Mouse (Mus musculus): ENCODE measurements around the gene Vps45.
A peak's percentile ranks its signal among the peaks of the same experiment; 100 is the strongest.
"Not testable (repeated sequence)": the region's sequence is repeated elsewhere in the genome, so short reads cannot be mapped to it uniquely, and the experiment has no call there.

The Vps45 gene

DNA sequence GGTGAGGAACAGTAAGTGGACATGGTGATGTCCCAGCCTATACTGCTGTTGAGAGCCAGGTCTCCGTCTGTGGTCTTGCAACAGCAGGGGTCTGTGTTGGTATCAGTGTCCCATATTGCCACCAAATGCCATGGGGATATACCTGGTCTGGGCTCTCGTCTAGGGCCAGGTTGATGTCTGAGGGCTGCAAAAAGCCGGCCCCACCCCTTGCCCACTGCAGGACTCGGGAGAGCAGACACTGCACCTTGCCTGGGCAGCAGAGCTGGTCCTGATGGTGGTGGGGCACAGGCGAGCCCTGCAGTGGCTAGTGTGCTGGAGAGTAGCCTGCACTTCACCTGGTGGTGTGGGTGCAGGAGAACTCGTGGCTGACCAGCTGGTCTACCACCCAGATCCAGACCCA, 19.8 kb upstream of the Vps45 start:
- DNase-seq = no peak

DNA sequence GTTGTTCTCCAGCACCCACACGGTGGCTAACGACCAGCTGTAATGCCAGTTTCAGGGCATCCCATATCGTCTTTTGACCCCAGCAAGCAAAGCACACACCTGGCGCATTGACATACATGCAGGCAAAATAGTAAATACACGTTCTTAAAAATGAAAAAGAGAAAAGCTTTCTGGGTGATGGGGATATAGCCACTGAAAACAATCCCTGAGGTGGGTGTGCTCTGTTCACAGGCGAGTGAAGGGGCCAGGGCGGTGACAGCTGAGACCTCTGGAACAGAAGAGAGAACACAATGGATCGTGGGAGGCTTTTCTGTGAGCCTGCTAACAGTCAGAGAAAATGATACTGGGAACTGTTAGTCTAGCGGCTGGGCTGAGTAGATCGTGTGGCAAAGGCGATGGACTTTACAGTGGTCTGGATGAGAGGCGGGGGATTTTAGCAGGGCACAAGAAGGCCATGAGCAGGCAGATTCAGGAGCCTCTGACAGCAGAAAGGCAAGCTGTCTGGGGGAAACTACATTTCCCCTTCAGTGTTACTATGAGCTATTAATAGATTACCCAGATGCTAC, 14.7 kb upstream of the Vps45 start:
- no peak for DNase-seq

DNA sequence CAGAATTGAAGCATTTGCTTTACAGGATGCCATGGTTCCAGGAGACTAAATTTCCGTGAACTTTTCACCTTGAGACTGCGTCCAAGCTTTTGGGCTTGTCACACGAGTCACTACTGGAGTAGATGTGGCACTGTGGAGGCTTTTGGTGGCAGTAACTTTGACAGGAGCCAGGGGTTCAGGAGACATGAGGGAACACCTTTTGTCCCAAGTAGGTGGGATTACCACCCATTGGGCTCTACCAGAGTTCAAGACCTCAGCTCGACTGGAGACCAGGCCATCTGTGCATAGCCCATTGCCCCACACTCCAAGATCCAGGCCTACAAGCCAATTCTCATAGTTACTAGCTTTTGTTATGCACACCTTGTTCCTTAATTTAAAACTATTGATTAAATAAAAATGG, 12.0 kb upstream of the Vps45 start:
- no peak for DNase-seq

DNA sequence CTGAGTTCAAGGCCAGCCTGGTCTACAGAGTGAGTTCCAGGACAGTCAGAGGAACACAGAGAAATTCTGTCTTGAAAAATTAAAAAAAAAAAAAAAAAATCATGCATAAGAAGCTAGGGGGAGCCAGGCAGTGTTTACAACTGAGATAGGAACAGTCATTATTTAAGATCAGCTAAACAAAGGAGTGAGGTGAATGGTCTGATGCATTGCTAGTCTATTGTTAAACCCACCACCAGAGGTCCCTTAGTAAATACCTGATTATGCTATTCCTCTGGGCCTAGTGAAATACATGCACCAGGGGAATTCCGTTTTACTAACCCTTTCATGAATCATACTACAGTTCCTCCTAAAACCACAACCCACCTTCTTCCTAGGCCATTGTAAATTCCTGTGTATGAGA, 11.3 kb upstream of the Vps45 start:
- DNase-seq = no peak

DNA sequence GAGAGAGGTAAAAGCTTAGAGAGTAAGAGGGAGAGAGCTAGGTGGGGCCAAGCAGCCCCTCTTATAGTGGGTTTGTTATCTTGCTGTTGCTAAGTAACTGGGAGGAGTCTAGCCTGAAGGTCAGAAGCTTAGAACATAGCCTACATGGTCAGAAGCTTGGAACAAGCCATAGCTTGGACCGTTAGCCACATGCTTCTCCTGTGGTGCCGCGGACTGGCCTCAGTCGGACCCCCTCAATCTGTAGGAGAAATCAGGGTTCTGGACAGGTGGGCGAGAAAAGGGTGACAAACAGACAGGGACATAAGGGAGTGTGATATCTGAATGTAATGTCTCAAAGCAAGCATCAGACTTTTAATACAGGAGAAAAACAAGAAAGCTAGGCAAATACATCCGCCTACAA, 10.8 kb upstream of the Vps45 start:
- no peak for DNase-seq

DNA sequence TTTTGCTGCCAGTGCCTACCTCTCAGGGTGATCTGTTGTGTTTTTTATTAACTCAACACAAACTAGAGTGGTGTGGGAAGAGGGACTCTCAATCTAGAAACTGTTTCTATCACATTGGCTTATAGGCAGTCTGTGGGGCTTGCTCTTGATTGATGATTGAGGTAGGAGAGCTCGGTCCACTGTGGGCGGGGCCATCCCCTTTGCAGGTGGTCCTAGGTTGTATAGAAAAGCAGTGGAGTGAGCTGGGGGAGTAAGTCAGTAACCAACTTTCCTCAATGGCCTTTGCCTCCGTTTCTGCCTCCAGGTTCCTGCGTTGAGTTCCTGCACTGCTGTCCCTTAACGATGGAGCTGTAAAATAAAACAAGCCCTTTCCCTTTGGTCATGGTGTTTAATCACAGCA, 8.5 kb upstream of the Vps45 start:
- no peak for DNase-seq

DNA sequence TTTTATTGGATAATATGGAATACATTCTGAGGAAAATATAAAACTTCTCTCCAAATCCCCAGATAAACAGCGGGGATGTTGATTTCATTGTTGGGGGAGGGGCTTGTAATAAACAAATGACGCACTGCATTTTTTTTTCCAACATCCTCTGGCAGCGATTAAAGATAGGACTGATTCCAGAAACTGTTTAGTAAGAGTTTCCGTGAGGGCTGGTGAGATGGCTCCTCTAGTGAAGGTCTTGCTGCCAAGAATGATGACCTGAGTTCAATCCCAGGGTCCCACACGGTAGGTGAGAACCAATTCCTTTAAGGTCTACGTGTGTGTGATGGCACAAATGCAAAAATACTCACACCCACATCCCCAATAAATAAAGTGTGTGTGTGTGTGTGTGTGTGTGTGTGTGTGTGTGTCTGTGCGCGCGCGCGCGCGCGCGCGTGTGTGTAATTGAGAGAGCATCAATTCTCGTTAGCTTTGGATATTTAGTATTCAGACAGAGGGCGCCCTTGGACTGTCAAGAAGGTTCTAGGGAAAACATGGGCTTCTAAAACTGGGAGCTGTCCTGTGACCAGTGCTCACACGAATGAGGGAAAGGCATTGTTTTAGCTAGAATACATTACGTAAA, 7.6 kb upstream of the Vps45 start:
- DNase-seq = peak; percentile 36 to 63

DNA sequence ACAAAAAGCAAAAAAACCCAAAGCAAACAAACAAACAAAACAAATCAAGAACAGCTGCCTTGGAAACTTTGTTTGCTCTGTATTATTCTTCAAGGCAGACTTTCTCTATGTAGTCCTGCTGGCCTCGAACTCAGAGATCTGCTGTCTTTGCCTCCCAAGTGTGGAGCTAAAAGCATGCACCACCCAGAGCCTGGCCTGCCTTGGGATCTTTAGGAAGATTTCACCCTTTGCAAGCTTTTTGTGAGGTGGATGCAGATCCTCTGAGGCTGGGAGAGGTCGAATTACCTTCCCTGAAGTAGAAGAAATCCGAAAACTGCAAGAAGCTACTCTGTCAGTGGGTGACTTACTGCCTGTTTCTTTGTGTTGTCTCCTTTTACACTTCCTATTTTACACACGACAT, 6.9 kb upstream of the Vps45 start:
- DNase-seq = no peak

DNA sequence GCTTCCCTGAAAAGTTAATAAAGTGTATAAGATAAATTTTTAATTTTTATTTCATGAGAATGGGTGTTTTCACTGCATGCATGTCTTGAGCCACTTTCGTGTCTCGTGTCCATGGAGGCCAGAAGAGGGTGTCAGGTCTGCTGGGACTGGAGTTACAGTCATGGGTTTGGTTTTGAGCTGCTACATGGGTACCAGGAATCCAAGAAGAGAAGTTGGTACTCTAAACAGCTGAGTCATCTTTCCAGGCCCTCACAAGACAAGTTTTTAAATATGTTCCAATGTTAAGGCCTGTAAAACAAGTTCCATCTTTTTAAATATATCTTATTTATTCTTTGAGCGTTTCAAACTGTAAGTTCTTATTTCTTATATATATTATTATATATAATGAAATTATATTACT, 6.0 kb upstream of the Vps45 start:
- DNase-seq = no peak

DNA sequence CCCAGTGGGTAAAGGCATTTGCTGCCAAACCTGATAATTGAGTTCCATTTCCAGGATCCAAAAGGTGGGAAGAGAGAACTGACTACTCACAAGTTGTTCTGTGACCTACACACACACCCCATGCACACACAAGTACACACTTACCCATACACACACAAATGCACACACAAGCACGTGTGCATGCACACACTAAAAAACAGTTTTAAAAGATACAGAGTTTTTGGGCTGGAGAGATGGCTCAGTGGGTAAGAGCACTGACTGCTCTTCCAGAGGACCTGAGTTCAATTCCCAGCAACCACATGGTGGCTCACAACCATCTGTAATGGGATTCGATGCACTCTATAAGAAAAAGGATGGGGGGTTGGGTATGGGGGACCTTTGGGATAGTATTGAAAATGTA, 5.0 kb upstream of the Vps45 start:
- no peak for DNase-seq

DNA sequence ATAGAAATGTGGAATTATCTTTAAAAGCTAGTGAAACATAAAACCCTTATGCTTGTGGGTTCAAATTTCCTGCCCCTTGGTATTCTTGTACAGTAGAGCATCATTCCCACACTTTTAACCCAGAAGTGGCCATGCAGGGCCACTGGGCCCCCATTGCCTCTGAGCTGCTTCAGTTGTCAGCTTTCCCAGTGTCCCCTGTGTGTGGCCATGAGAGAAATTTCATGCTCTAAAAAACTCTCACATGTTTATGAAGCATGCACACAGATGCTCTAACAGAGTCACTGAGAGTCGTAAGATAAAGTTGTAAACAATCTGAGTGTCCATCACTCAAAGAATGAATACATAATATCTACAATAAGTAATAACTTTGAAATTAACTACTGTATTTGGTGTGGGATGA, 1.9 kb upstream of the Vps45 start:
- DNase-seq = no peak

DNA sequence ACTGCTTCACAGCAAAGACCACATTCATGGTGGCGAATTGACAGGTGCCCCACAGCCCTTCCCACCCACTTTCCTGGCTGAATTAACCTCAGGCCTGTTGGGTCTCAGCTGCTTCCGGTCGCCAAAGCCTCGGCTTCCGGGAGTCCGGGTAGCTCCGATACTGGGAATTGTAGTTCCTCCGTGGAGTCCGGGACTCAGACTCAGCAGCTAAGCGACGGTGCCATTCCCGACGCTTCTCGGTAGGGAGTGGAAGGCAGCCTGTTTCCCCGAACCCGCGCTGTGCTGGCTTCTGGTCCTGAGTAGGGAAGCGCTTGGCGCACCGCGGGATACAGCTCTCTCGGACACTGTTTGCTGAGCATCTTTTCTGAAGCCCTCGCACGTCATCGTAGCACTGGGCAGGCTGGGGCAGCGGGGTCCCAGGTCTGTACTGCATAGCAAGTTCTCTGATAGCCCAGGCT, 490 bp downstream of the Vps45 start:
- peak; percentile 88 to 91 for DNase-seq

DNA sequence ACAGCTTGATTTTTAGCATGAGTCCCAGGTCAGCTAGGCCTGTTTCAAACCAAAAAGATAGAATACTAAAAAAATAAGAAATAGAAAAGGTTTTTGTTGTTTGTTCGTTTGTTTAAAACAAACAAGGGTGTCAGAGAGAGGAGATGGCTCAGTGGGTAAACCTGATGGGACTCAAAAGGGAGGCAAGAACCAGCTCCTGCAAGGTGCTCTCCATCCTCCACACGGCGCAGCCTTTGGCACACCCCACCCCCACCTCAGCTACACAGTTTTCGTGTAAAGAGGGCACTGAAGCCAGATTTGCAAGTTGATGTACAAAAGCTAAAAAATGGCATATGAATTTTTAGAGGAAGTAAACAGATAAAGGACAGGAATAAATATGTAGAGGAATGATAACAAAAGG, 2.2 kb downstream of the Vps45 start:
- no peak for DNase-seq

DNA sequence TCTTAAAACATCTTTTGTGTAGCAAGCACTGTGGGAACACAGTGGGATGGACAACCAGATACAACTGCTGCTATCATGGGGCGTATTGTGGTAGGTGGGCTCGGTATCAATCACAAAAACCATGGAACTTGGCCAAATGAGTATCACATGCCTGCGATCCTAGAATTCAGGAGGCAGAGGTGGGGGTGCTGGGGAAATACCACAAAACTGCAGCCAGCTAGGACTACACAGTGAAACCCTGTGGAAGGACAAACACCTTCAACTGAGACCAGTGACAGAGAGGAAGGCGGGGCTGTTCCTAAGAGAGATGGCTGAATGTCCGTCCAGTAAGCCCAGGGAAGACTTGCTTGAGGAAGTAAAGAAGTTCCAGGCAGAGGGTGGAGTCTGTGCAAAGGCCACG, 3.0 kb downstream of the Vps45 start:
- DNase-seq = no peak

DNA sequence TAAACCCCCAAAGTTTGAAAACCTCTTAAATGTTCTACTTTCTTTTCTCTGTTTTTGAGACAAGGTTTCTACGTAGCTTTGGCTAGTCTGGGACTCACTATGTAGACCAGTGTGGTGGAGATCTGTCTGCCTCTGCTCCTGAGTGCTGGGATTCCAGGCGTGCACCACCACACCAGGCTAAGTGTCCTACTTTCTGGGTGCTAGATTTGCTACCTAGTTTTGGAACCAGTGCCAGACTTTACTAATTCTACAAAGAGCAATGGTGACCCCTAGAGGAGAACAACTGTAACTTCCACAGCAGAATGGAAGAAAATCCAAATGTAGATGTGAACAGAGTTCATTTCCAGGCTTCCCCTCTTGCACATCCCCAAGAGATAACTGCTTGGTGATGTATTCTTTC, 6.4 kb downstream of the Vps45 start:
- peak in 1 of 2 experiments; percentile 13 for DNase-seq

DNA sequence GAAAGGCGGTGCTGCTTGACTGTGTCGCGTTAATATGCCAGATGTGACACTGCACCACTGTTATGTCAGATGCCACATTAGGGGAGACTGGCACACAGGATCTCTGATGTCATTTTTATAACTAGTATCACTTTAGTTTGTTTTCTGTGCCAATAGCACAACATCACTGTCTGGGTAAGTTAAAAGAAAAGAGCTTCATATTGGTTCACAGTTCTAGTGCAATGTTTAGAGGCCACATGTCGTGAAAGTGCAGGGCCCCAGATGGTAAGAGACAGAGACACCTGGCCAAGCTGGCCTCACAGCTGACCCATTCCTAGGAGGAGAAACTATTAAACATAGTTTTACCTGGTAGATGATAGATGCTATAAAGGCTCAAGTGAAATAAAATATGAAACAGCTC, 7.1 kb downstream of the Vps45 start:
- no peak for DNase-seq

DNA sequence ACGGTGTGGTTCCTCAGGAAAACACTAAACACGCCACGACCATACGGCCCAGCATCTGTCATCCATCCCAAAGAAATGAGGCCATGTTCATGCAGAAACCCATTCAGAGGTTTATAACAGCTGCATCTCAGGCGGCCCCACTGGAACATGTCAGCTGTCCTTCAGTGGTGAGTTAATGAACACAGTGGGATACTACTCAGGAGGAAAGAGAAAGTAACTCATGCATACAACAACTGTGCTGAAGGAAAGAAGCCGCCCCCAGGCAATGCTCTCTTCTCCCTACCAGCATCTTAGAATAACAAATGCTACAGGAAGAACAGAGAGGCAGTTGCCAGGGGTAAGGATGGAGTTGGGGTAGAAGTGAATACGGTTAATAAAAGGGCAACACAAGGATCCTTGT, 7.5 kb downstream of the Vps45 start:
- no peak for DNase-seq

DNA sequence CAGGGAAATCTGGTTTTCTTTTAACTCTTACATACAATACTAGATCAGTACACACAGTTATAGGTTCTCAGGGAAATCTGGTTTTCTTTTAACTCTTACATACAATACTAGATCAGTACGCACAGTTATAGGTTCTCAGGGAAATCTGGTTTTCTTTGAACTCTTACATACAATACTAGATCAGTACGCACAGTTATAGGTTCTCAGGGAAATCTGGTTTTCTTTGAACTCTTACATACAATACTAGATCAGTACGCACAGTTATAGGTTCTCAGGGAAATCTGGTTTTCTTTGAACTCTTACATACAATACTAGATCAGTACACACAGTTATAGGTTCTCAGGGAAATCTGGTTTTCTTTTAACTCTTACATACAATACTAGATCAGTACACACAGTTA, 13.7 kb downstream of the Vps45 start:
- not testable (repeated sequence) for DNase-seq

DNA sequence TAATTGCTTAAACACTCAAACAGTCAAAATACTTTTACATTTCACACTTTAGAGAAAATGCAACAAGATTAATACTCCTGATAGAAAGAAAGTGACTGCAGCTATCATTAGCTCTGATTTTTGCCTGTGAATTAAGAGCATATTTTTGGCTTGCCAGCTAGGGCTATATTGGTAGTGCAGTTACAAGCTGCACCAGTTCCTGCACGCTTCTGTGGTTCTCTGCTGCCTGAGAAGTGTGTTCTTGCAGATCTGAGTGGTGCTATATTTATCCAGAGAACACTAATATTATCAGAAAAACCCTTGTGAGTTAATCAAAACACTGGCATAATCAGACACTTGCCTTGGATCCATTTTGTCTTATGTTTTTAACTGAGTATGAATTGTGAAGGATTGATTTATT, 15.2 kb downstream of the Vps45 start:
- DNase-seq = no peak

DNA sequence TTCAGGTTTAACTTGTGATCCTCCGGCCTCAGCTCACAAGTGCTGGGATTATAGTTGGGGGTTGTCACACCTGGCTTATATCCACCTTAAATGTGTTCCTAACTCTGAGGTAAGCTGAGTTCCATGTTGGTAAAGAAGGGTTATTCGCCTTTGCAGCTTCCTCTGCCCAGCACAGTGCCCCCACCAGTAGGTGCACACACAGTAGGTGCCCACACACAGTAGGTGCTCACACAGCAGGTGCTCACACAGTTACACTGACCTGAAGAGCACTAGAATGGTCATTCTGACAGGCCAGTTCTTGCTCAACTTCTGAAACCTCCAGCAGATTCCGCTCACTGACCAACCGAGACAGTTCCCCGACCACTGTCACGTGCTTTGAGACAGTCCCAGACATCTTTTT, 17.2 kb downstream of the Vps45 start:
- no peak for DNase-seq

DNA sequence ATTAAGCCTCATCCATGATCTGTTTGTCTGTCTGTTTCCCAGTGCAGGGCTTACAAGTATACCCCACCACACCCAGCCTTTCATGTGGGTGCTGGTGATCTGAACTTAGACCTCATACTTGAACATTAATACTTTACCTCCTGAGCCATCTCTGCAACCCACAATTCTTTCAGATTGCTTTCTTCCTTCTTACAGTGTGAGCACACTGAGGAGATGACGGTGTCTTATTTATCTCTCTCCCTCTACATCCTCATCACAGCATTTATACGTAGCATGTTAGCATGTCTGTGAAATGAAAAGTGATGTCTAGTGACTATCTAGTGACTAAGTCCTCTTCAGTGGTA, 17.6 kb downstream of the Vps45 start:
- DNase-seq = no peak

DNA sequence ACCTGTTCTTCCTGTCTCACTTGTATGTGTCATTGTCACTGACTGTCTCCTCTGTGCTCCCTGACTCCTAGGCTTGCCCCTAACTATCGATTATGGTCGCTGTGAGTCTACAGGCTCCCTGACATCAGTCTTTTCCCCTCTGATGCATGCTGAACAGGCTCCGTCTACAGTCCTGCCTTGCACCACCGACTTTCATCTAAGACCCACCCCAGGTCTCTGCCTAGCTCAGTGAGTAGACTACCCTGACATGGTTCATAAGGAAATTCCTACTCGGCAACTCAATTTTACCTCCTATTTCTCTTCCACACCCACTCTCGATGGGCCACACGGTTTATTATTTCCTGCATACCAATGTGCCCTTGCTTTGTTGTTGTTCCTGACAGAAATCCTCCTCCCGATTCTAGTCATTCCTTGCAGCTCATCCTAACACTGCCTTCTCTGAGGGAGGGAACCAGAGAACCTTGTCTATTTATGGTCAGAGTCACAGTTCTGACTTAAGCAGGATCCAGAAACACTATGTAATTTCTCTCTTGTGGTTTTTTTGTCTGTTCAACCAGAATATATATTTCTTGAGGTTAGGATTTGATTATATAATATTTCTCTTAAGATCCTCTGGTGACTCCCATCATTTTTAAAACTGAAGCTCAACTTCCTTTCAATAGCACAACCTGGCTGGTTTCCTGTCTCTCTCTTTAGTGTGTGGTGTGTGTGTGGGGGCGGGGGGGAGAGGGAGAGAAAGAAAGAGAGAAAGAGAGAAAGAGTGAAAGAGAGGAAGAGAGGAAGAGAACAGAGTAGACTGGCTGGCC, 18.2 kb downstream of the Vps45 start:
- DNase-seq = no peak

DNA sequence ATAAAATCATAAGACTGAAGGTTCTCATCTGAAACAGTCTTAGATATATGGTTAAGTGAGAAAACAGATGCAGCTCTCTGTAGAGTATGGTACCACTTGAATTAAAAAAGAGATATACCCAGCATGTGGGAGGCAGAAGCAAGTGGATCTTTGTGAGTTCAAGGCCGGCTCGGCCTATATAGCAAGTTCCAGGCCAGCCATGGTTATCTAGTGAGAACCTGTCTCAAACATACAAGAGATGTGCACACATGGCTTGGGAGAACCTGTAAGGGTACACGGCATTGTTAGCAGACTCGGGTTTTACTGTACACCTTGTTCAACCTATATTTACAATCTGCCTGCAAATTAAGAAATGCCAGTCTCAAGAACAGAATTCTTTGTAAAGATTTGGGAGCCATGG, 19.4 kb downstream of the Vps45 start:
- DNase-seq = no peak

DNA sequence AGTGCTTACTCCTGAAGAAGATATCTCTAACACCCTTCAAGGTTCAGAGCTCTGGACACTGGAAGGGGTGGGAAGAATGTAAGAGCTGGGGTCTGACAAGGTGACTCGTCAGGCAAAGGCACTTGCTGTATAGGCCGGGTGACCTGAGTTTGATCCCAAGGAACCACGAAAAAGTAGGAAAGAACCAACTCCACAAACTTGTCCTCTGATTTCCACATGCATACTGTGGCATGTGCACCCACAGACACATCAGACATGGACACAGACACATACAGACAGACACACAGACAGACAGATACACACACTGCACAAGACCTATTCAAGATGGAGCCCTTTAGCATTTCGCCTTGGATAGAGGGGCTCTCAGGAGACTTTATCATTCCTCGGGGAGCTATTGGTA, 20.1 kb downstream of the Vps45 start:
- DNase-seq = no peak

DNA sequence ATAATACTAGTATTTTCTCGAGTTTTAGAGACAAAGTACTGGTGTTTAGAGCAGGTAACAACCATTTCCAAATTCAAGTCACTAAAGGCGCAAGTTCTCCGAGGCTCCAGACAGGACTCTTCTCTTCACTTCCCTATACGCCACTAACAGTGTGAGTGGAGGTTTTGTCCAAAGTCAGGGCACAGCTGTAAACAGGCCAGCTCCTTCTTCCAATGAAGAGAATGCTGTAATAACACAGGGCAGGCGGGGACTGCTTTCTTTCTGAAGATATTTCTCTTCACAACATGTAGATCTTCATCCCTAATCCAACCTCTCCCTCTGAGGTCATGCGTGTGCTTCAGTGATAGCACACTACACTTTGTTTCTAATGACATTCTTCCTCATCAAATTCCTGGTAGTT, 21.5 kb downstream of the Vps45 start:
- no peak for DNase-seq

Data from lung, adult 18-20 months (tissue).